Mouse (Mus musculus) hindbrain, embryonic 16.5 days (tissue): Measurements from ENCODE around the gene Bcl2a1b. TPM values are rescaled to one million over a fixed set of nuclear protein-coding genes. Genes with fewer than 3 reads are reported as not detected.
"Not testable (repeated sequence)": the region's sequence is repeated elsewhere in the genome, so short reads cannot be mapped to it uniquely, and the experiment has no call there.

ENCODE experiments used
- ATAC-seq: fragments of 200-750 bp; cut with Nextera tagmentation; 2 replicates; pipeline ENCODE4 v1.8.0; 2017; ENCODE audit warnings: moderate TSS enrichment, moderate library complexity
- H3K27ac ChIP-seq: fragments of 300-500 bp; sonication (generic); 2 replicates; pipeline ENCODE4 v1.5.1; 2014; ENCODE audit warnings: low read depth, mild to moderate bottlenecking, control low read depth, low read length, moderate library complexity
- H3K27me3 ChIP-seq: fragments of 300-500 bp; sonication (generic); replicated peaks from 2 replicates; pipeline ENCODE4 v1.6.1; 2014; ENCODE audit warnings: low read length; ENCODE audit not compliant: control insufficient read depth, insufficient read depth
- H3K36me3 ChIP-seq: fragments of 300-500 bp; sonication (generic); 2 replicates; pipeline ENCODE4 v1.6.1; 2014; ENCODE audit warnings: mild to moderate bottlenecking, low read length, moderate library complexity, mixed read lengths; ENCODE audit not compliant: control insufficient read depth, insufficient read depth
- H3K4me1 ChIP-seq: fragments of 300-500 bp; sonication (generic); 2 replicates; pipeline ENCODE4 v1.6.1; 2014; ENCODE audit warnings: low read depth, low read length; ENCODE audit not compliant: control insufficient read depth, insufficient read depth
- H3K4me2 ChIP-seq: fragments of 300-500 bp; sonication (generic); 2 replicates; pipeline ENCODE4 v1.6.1; 2014; ENCODE audit warnings: mild to moderate bottlenecking, low read length, control low read depth, moderate library complexity
- H3K4me3 ChIP-seq: fragments of 300-500 bp; sonication (generic); 2 replicates; pipeline ENCODE4 v1.5.1; 2014; ENCODE audit warnings: mild to moderate bottlenecking, low read length, control low read depth, moderate library complexity
- H3K9ac ChIP-seq: fragments of 300-500 bp; sonication (generic); 2 replicates; pipeline ENCODE4 v1.6.1; 2014; ENCODE audit warnings: low read depth, mild to moderate bottlenecking, control low read depth, low read length, moderate library complexity
- H3K9me3 ChIP-seq: fragments of 300-500 bp; sonication (generic); 2 replicates; pipeline ENCODE4 v1.6.1; 2014; ENCODE audit warnings: mild to moderate bottlenecking, low read length, moderate library complexity; ENCODE audit not compliant: control insufficient read depth
- WGBS: fragments of 180-500 bp; shearing (Covaris S2); extraction: QIAGEN DNeasy Blood & Tissue Kit; methylation state at CpG from one replicate; pipeline ENCODE4 v1.1.7; 2014; 5-methylcytosine and 5-hydroxymethylcytosine counted together
- polyA plus RNA-seq: library from polyadenylated mRNA; unstranded; fragments of >200 nt; fragmentation: Nextera tagmentation; extraction: Ambion mirVana; gene quantifications from 2 replicates; pipeline ENCODE4 v1.2.1, GENCODE M21; 2015

The Bcl2a1b gene
- polyA plus RNA-seq, 1 experiment from 2014 or later: 1.3 TPM

- not testable (repeated sequence) for H3K27me3 ChIP-seq, H3K4me3 ChIP-seq, H3K27ac ChIP-seq, H3K9me3 ChIP-seq, H3K4me1 ChIP-seq, H3K36me3 ChIP-seq, ATAC-seq, H3K4me2 ChIP-seq, H3K9ac ChIP-seq
- WGBS: 89% methylated on average over 4 of the region's 4 CpGs
These were observed 38.1 kb downstream of the Bcl2a1b start for GRCm38 (mm10) chr9:89237131-89237530.

GRCm38 (mm10) chr9:89238976-89239505 lies 40.0 kb downstream of the Bcl2a1b start:
- H3K36me3 ChIP-seq, H3K9me3 ChIP-seq, H3K4me2 ChIP-seq, H3K9ac ChIP-seq, H3K27ac ChIP-seq, H3K4me3 ChIP-seq, H3K27me3 ChIP-seq, H3K4me1 ChIP-seq, ATAC-seq: not testable (repeated sequence)
- WGBS: 83% methylated on average over 4 of the region's 5 CpGs

DNA sequence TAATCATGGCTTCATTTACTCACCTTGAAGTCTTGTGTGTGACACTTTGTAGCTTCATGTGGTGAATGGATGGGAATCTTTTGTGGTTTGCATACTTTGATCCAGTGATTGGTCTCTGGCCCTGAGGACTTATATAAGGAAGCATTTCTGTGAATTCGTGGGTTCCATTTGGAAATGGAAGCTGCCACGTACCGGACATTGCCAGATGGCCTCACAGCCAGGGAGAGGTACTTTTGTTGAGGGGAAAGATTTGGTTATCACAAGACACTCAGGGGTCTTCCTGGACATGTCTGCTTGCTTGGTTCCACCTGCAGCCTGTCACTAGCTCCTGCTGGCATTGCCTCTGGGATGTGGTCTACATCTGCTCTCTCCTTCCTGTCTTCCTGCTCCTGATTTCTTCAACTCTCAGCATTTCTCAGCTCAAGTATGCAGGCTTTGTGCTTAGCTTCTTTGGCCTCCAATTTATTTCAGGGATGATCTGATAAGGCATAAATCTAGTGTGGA lies 41.6 kb downstream of the Bcl2a1b start:
- not testable (repeated sequence) for H3K9ac ChIP-seq, H3K9me3 ChIP-seq, H3K27me3 ChIP-seq, H3K36me3 ChIP-seq, H3K4me1 ChIP-seq, H3K4me2 ChIP-seq, H3K4me3 ChIP-seq, H3K27ac ChIP-seq
- 83% methylated on average over 3 of the region's 3 CpGs for WGBS
- peak; percentile 71; the same call in 1 of the 2 replicates for ATAC-seq

GRCm38 (mm10) chr9:89253400-89253799 lies 54.4 kb downstream of the Bcl2a1b start:
- H3K4me3 ChIP-seq: no peak overlapping the region
- ATAC-seq: no peak
- WGBS: 89% methylated on average over 2 of the region's 2 CpGs

GRCm38 (mm10) chr9:89256556-89257335 lies 57.7 kb downstream of the Bcl2a1b start:
- no peak overlapping the region for H3K4me3 ChIP-seq
- no peaks in the 10 kb centered on the region for H3K9me3 ChIP-seq
- H3K4me1 ChIP-seq: no peaks in the 10 kb centered on the region
- no peak overlapping the region for H3K9ac ChIP-seq
- no peak overlapping the region for H3K27ac ChIP-seq
- WGBS: 85% methylated on average over 12 of the region's 12 CpGs
- no peaks in the 10 kb centered on the region for H3K27me3 ChIP-seq
- ATAC-seq: no peak
- H3K4me2 ChIP-seq: no peak overlapping the region
- H3K36me3 ChIP-seq: no peaks in the 10 kb centered on the region

More at GRCm38 (mm10) chr9:89253400-89253799, 54.4 kb downstream of the Bcl2a1b start:
- Histone ChIP-seq H3K4me1 (no peaks in the 10 kb centered on the region), H3K9ac (no peak overlapping the region), H3K27me3 (no peaks in the 10 kb centered on the region), H3K36me3 (no peaks in the 10 kb centered on the region), H3K9me3 (no peaks in the 10 kb centered on the region), H3K4me2 (no peak overlapping the region), H3K27ac (no peak overlapping the region)

Other genes starting within 250 kb of the Bcl2a1b start
- gene Bcl2a1a, start 242.3 kb upstream of the Bcl2a1b start, polyA plus RNA-seq: 0.30 TPM in 1 of 2 replicates, not detected in the other
- gene Trim43b, start 106.4 kb upstream of the Bcl2a1b start, polyA plus RNA-seq: not detected in 2 replicates
- gene Gm29094, start 170 bp downstream of the Bcl2a1b start, polyA plus RNA-seq: 0.32 and 0.76 TPM in 2 replicates
- gene Mthfs, start 11.5 kb downstream of the Bcl2a1b start, polyA plus RNA-seq: 15.5 and 17.3 TPM in 2 replicates